Mouse (Mus musculus) cerebellum, adult 2 months (tissue): ENCODE data around the gene Spaca6.

ENCODE experiments used
- CTCF ChIP-seq: fragments of 200-500 bp; IDR thresholded peaks from 2 replicates; pipeline ENCODE4 v1.5.1; 2011; ENCODE audit warnings: low read depth, mild to moderate bottlenecking, control low read depth, low read length, moderate library complexity, borderline replicate concordance; ENCODE audit not compliant: insufficient read depth
- POLR2A ChIP-seq: fragments of 200-500 bp; IDR thresholded peaks from 2 replicates; pipeline ENCODE4 v1.6.1; 2011; ENCODE audit warnings: low read length, control low read depth, borderline replicate concordance; ENCODE audit not compliant: insufficient read depth

DNA sequence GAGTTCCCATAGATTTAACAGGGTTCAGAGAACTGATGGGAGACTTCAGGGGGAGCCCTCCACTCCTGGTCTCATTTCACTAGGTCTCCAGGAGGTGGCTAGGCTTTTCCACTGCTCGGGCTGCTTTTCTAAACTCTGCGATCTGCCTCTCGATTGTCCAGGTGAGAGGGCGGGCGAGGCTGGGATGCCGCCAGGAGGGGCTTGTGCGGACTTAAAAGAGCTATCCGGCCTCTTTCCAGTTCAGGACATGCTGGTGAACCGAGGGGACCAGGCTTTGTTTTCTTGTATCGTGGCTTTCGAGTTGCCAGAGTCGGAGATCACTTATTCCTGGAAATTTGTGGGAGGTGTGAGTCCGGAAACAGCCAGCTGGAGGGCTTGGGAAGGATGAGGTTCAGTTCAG, 10.5 kb downstream of the Spaca6 start:
- TF ChIP-seq POLR2A = no peak
- TF ChIP-seq CTCF = no peak
